Mouse (Mus musculus) intestine, embryonic 16.5 days (tissue): ENCODE results near the gene Noc4l. TPM values are rescaled to one million over a fixed set of nuclear protein-coding genes. Genes with fewer than 3 reads are reported as not detected.

Experiments used
- microRNA-seq: library from miRNA; unstranded; fragments of <30 nt; microRNA quantifications from one replicate; pipeline ENCODE4, GENCODE M21; 2016
- polyA plus RNA-seq: library from polyadenylated mRNA; unstranded; fragments of >200 nt; fragmentation: Nextera tagmentation; extraction: Ambion mirVana; gene quantifications from 2 replicates; pipeline ENCODE4 v1.2.1, GENCODE M21; 2015

Gene Noc4l
- polyA plus RNA-seq, 1 experiment from 2014 or later, result 56.3 TPM

Small RNA genes within 50 kb of the gene (microRNA-seq; reads per million reads assigned to microRNA genes)
- gene Mir7026, result 1.8 reads per million

Other genes starting within 250 kb of the Noc4l start
- 4.3 TPM in 2 replicates for gene Fbrsl1, start 204.9 kb downstream of the Noc4l start, polyA plus RNA-seq
- 0.27 and 0.39 TPM in 2 replicates for gene Galnt9, start 109.1 kb downstream of the Noc4l start, polyA plus RNA-seq
- gene Ddx51, start within 50 bp of the Noc4l start, polyA plus RNA-seq, result 16.3 and 17.0 TPM in 2 replicates
- gene Ep400, start 117.3 kb upstream of the Noc4l start, polyA plus RNA-seq, result 30.8 and 37.2 TPM in 2 replicates
- gene Pus1, start 127.2 kb upstream of the Noc4l start, polyA plus RNA-seq, result 66.8 and 67.0 TPM in 2 replicates
- gene Ulk1, start 156.7 kb upstream of the Noc4l start, polyA plus RNA-seq, result 7.0 and 8.4 TPM in 2 replicates
- gene Hscb, start 186.4 kb upstream of the Noc4l start, polyA plus RNA-seq, result 40.4 and 41.2 TPM in 2 replicates
- 38.7 and 39.4 TPM in 2 replicates for gene Chek2, start 186.6 kb upstream of the Noc4l start, polyA plus RNA-seq
- 4.2 and 4.3 TPM in 2 replicates for gene Ttc28, start 226.4 kb upstream of the Noc4l start, polyA plus RNA-seq